Mouse (Mus musculus) CH12F3 (cell line): ENCODE data around the gene Trim46.
"Not testable (repeated sequence)": the region's sequence is repeated elsewhere in the genome, so short reads cannot be mapped to it uniquely, and the experiment has no call there.

ENCODE experiments used
- in situ Hi-C: fragments of 300-500 bp; cut with MboI; formaldehyde crosslinking; loops from 2 replicates; pipeline ENCODE4 v1.14.3; 2020; ENCODE audit warnings: low sequenced_read_pairs

The Trim46 gene

GRCm38 (mm10) chr3:89237682-89238081 is 8.4 kb downstream of the Trim46 start:
- in situ Hi-C loops, result no loop called here

- in situ Hi-C loops, result no loop called here
These were observed 9.6 kb downstream of the Trim46 start for GRCm38 (mm10) chr3:89236516-89236915.

- in situ Hi-C loops, result no loop called here
These were observed 12.5 kb downstream of the Trim46 start for GRCm38 (mm10) chr3:89233562-89234110.

- in situ Hi-C loops, result no loop called here
These were observed 13.5 kb downstream of the Trim46 start for GRCm38 (mm10) chr3:89232614-89233013.

GRCm38 (mm10) chr3:89231772-89232275 is 14.3 kb downstream of the Trim46 start:
- in situ Hi-C loops, result no loop called here

GRCm38 (mm10) chr3:89231345-89231744 is 14.8 kb downstream of the Trim46 start:
- in situ Hi-C loops, result no loop called here

GRCm38 (mm10) chr3:89230561-89230960 is 15.5 kb downstream of the Trim46 start:
- in situ Hi-C loops, result no loop called here

- in situ Hi-C loops, result no loop called here
These were observed 16.8 kb downstream of the Trim46 start for GRCm38 (mm10) chr3:89229276-89229675.

GRCm38 (mm10) chr3:89228836-89229235 is 17.3 kb downstream of the Trim46 start, which contains the start of gene Muc1:
Gene Muc1, plus strand, starts transcription at chr3:89229057.
- in situ Hi-C loops, result no loop called here

GRCm38 (mm10) chr3:89228180-89228549 is 17.9 kb downstream of the Trim46 start:
- in situ Hi-C loops, result no loop called here

- in situ Hi-C loops, result no loop called here
These were observed 18.6 kb downstream of the Trim46 start for GRCm38 (mm10) chr3:89227307-89228179.

GRCm38 (mm10) chr3:89226900-89227299 is 19.2 kb downstream of the Trim46 start, which contains the start of gene Mtx1:
Gene Mtx1, minus strand, starts transcription at chr3:89227088.
- in situ Hi-C loops, result no loop called here

GRCm38 (mm10) chr3:89226361-89226760 is 19.7 kb downstream of the Trim46 start:
- in situ Hi-C loops, result no loop called here

GRCm38 (mm10) chr3:89225918-89226317 is 20.2 kb downstream of the Trim46 start:
- in situ Hi-C loops, result no loop called here

GRCm38 (mm10) chr3:89225321-89225815 is 20.7 kb downstream of the Trim46 start:
- in situ Hi-C loops, result no loop called here

- in situ Hi-C loops, result no loop called here
These were observed 21.3 kb downstream of the Trim46 start for GRCm38 (mm10) chr3:89224796-89225195.

GRCm38 (mm10) chr3:89221167-89221566 is 24.9 kb downstream of the Trim46 start:
- in situ Hi-C loops, result no loop called here

GRCm38 (mm10) chr3:89219546-89219945 is 26.6 kb downstream of the Trim46 start:
- in situ Hi-C loops, result no loop called here

GRCm38 (mm10) chr3:89218271-89218670 is 27.8 kb downstream of the Trim46 start:
- in situ Hi-C loops, result no loop called here

- in situ Hi-C loops, result not testable (repeated sequence)
These were observed 29.7 kb downstream of the Trim46 start for GRCm38 (mm10) chr3:89216407-89216806.

- in situ Hi-C loops, result no loop called here
These were observed 30.3 kb downstream of the Trim46 start for GRCm38 (mm10) chr3:89215853-89216252.
